Mouse (Mus musculus) midbrain, embryonic 10.5 days (tissue): ENCODE results near the gene Cysrt1. TPM values are rescaled to one million over a fixed set of nuclear protein-coding genes. Genes with fewer than 3 reads are reported as not detected.

ENCODE experiments used
- DNase-seq: peaks from one replicate; pipeline ENCODE4 v3.0.0-alpha.2; 2017; ENCODE audit warnings: low spot score
- H3K27ac ChIP-seq: fragments of 300-500 bp; sonication (generic); replicated peaks from 2 replicates; pipeline ENCODE4 v1.5.1; 2016; ENCODE audit warnings: mild to moderate bottlenecking
- H3K27me3 ChIP-seq: fragments of 300-500 bp; sonication (generic); 2 replicates; pipeline ENCODE4 v1.6.1; 2016; ENCODE audit warnings: low read depth, mild to moderate bottlenecking; ENCODE audit not compliant: poor library complexity, severe bottlenecking
- H3K36me3 ChIP-seq: fragments of 300-500 bp; sonication (generic); 2 replicates; pipeline ENCODE4 v1.6.1; 2016; ENCODE audit warnings: mild to moderate bottlenecking, moderate library complexity
- H3K4me1 ChIP-seq: fragments of 300-500 bp; sonication (generic); 2 replicates; pipeline ENCODE4 v1.6.1; 2016
- H3K4me3 ChIP-seq: fragments of 300-500 bp; sonication (generic); 2 replicates; pipeline ENCODE4 v1.5.1; 2016; ENCODE audit warnings: mild to moderate bottlenecking, moderate library complexity
- H3K9me3 ChIP-seq: fragments of 300-500 bp; sonication (generic); replicated peaks from 2 replicates; pipeline ENCODE4 v1.6.1; 2016; ENCODE audit warnings: mild to moderate bottlenecking
- WGBS: fragments of 180-500 bp; shearing (Covaris S2); methylation state at CpG from one replicate; pipeline ENCODE4 v1.1.7; 2016; 5-methylcytosine and 5-hydroxymethylcytosine counted together
- polyA plus RNA-seq: library from polyadenylated mRNA; unstranded; fragments of >200 nt; fragmentation: Nextera tagmentation; extraction: Ambion mirVana; gene quantifications from 2 replicates; pipeline ENCODE4 v1.2.1, GENCODE M21; 2016

The Cysrt1 gene
- polyA plus RNA-seq, result 0.21 and 0.22 TPM in 2 replicates

DNA sequence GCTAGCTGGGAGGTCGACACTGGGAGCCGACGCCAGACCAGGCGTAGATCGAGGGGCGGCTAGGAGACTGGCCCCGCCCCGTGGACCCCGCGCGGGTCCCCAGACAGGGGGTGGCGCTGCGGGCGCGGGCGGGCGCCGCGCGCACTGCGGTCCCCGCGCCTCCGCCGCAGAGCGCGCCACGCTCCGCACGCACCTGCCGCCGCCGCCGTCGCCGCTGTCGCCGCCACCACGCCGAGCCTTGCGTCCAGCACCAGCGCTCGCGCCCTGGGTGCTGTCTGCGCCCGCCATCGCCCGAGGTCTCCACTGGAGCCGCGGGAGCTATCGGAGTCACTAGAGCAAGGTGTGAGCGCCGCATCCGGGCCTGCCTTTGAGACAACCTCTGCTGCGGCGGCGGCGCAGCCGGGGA is at the start of gene Cysrt1, which contains the start of gene Rnf208:
TSS of gene Cysrt1 (minus strand) at position 352 of the 406 bp plus-strand sequence.
TSS of gene Rnf208 (plus strand) at position 155 of the 406 bp plus-strand sequence.
- WGBS, result under 1% methylated on average over 56 of the region's 59 CpGs
- peak; percentile 47 for DNase-seq
- Histone ChIP-seq H3K4me3 (peak within 1 kb of the TSS; percentile 67), H3K4me1 (peaks cover 33% of the 10 kb centered on the region), H3K9me3 (no peaks in the 10 kb centered on the region), H3K27me3 (peaks cover 38% of the 10 kb centered on the region), H3K27ac (peak within 1 kb of the TSS; percentile 80), H3K36me3 (peaks cover 31% of the 10 kb centered on the region)

DNA sequence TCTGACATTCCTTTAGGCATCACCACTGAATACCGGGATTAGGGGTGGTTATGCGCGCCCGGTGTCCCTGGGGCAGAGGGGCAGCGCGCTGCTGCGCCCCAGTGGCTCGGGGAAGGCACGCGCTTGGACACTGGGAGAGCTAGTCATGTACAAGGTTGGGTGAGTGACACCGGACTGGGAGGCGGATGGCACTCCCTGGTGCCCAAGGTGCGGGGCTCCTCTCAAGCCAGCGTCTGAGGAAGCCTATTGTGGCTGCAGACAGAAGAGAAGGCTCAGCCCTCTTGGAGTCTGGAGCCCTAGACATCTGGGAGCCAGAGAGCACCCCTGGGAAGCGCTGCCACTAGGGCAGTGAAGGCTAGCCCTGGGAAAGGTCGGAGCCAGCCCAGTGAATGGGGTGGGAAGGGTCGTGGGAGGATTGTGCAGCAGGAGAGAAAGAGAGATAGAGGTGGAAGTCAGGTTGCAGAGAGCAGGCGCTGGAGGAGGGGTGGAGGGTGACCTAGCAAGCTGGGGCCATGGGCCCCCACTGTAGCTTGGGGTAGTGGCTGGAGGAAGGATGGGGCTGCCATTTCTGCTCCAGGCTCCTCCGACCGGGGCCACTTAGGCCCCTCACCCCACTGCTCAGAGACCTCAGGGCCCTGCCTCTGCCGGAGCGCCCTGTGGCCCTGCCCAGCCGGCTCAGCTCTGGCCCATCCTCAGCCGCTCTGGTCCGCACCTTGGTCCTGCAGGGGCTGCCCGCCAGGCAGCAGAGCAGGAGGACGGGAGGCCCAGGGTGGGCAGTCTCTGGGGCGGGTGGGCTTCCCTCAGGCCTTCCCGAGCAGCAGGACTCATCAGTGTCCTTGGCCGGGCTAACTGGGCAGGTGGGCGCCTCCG is 49.2 kb upstream of the Cysrt1 start:
- Histone ChIP-seq H3K4me1 (peaks cover 28% of the 10 kb centered on the region), H3K4me3 (peak overlapping the region; percentile 45), H3K9me3 (no peaks in the 10 kb centered on the region), H3K27ac (no peak overlapping the region), H3K27me3 (peaks cover 100% of the 10 kb centered on the region), H3K36me3 (peaks cover 2% of the 10 kb centered on the region; the same call in 1 of the 2 replicates)
- peak; percentile 23 for DNase-seq
- 7% methylated on average over 32 of the region's 32 CpGs for WGBS

DNA sequence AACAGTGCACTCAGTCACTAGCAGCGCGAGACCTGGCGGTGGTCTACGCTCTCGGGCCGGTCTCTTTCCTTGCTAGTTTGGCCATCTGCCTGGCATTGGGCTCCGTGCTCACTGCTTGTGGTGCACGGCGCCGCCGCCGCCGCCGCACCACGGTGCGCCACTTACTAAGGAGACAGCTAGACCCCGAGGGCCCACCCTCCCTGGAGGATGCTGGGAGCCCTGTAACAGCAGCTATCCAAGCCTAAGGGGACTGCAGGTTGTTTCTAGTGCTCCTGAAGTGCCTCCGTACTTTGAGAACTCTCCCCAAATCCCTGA is 48.5 kb upstream of the Cysrt1 start:
- H3K4me3 ChIP-seq, result peak overlapping the region; percentile 24

DNA sequence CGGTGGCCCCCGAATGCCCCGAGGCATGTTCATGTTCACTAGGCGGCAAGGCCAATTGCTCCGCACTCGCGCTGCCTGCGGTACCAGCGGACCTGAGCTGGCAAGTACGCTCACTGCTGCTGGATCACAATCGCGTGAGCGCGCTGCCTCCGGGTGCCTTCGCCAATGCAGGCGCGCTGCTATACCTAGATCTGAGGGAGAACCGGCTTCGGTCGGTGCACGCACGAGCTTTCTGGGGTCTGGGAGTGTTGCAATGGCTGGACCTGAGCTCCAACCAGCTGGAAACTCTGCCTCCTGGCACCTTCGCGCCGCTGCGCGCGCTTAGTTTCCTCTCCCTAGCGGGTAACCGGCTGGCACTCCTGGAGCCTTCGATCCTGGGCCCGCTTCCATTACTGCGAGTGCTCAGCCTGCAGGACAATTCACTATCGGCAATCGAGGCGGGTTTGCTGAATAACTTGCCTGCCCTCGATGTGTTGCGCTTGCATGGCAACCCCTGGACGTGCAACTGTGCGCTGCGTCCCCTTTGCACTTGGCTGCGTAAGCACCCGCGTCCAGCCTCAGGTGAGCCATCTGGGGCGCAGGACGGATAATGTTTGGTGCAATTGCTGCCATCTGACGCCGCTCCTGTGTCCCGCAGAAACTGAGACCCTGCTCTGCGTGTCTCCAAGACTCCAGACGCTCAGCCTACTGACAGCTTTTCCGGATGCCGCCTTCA is 48.0 kb upstream of the Cysrt1 start:
- H3K9me3 ChIP-seq, result no peaks in the 10 kb centered on the region
- peaks cover 14% of the 10 kb centered on the region for H3K36me3 ChIP-seq
- peaks cover 91% of the 10 kb centered on the region for H3K27me3 ChIP-seq
- DNase-seq, result peak; percentile 26
- peaks cover 28% of the 10 kb centered on the region for H3K4me1 ChIP-seq
- no peak overlapping the region for H3K27ac ChIP-seq
- 2% methylated on average over 54 of the region's 54 CpGs for WGBS
- peak overlapping the region; percentile 24 for H3K4me3 ChIP-seq

More for the DNA sequence above, 48.5 kb upstream of the Cysrt1 start:
- Histone ChIP-seq H3K27ac (no peak overlapping the region), H3K4me1 (peaks cover 28% of the 10 kb centered on the region), H3K27me3 (peaks cover 96% of the 10 kb centered on the region), H3K36me3 (peaks cover 8% of the 10 kb centered on the region), H3K9me3 (no peaks in the 10 kb centered on the region)
- DNase-seq, result peak; percentile 30
- WGBS, result 1% methylated on average over 18 of the region's 18 CpGs

DNA sequence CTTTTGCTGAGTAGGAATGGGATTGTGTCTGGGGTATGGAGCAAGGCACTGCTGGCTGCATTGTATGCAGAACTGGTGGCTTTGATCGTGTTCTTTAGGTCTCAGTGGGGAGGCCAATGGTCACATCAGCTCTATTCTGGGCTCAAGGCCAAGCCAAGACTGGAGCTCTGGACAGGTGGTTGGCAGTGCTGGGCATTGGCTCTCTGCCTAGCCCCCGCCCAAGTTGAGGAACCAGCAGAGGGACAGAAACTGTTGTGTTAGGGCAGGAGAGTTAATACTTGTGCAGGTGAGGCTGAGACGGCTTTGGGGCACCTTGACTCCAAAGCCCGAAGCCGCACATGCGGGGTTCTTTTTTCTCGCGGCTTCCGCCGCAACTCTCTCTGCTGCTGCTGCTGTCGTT is 47.4 kb upstream of the Cysrt1 start, which contains the start of gene Lrrc26:
TSS of gene Lrrc26 (plus strand) at position 265 of the 400 bp plus-strand sequence.
- Histone ChIP-seq H3K4me1 (peaks cover 28% of the 10 kb centered on the region), H3K9me3 (no peaks in the 10 kb centered on the region), H3K36me3 (peaks cover 20% of the 10 kb centered on the region), H3K27me3 (peaks cover 85% of the 10 kb centered on the region), H3K27ac (no peak within 1 kb of the TSS), H3K4me3 (peak within 1 kb of the TSS; percentile 24)
- DNase-seq, result no peak
- WGBS, result 8% methylated on average over 11 of the region's 11 CpGs

DNA sequence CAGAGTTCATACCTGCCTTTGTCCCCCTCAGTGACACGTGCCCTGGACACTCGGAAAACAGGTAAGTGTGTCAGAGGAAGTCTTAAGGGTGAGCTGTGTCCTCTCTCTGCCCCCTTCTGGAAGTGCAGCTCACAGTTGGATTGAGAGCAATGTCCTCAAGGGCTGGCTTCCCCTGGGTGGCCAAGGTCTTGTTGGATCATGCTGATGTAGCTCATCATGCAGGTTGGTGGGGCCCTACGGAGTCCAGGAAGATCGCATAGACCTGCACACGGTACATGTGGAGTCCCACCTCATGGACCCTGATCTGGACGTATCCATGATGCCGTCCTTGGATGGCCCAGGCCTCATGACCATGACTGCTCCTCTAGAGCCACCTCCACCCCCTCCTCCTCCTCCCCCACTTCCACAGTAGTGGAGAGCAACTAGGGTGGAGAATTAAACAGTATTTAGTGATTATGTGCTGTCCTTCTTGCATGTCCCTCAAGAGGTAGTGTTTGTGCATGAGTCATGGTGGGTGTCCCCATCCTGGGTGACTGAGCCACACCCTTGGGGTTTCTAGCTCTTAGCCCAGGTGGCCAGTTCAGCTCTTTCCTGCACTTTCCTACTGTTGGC is 46.6 kb upstream of the Cysrt1 start:
- no peak overlapping the region for H3K4me3 ChIP-seq
- no peaks in the 10 kb centered on the region for H3K9me3 ChIP-seq

DNA sequence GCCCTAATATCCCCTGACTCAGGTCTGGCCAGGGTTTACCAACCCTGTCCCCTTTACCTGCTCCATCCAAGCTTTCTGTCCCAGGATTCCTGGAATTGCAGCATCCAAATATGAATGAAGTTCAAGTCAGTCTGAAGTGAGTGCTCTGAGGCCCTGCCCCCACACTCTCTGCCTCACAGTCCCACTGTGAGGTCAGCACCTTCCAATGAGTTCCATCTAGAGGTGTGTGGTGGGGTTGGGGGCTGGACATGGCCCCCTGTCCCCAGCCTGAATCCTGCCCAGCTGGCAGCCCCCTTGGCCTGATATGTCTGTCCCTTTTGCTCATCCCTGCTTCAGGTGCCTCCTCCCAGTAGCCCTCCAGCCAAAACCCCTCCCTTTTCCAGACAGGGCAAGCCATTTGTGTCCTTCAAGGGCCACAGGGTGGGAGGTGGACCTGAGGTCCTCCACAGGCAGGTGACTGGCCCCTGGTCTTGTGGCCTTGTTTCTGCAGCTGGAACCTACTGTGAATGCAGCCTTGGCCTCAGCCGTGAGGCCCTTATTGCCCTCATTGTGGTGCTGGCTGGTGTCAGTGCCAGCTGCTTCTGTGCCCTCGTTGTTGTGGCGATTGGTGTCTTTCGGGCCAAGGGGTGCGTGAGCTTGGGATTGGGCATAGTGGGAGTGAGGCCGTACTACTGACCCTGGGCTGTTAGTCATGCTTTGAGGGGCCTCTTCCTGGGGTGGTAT is 45.8 kb upstream of the Cysrt1 start, which contains the start of gene Tmem210:
TSS of gene Tmem210 (plus strand) at position 219 of the 723 bp plus-strand sequence.
- H3K36me3 ChIP-seq, result peaks cover 35% of the 10 kb centered on the region
- DNase-seq, result no peak
- no peak within 1 kb of the TSS for H3K27ac ChIP-seq
- H3K4me1 ChIP-seq, result peaks cover 28% of the 10 kb centered on the region
- H3K9me3 ChIP-seq, result no peaks in the 10 kb centered on the region
- 0 out of 2 replicates have a peak within 1 kb of the TSS, but pooled peaks have one; percentile 7 for H3K4me3 ChIP-seq
- WGBS, result 84% methylated on average over 6 of the region's 6 CpGs
- peaks cover 69% of the 10 kb centered on the region for H3K27me3 ChIP-seq

More for the DNA sequence above, 46.6 kb upstream of the Cysrt1 start:
- WGBS, result 82% methylated on average over 7 of the region's 7 CpGs
- peaks cover 77% of the 10 kb centered on the region for H3K27me3 ChIP-seq
- H3K27ac ChIP-seq, result no peak overlapping the region
- peaks cover 28% of the 10 kb centered on the region for H3K4me1 ChIP-seq
- H3K36me3 ChIP-seq, result peaks cover 28% of the 10 kb centered on the region
- no peak for DNase-seq

DNA sequence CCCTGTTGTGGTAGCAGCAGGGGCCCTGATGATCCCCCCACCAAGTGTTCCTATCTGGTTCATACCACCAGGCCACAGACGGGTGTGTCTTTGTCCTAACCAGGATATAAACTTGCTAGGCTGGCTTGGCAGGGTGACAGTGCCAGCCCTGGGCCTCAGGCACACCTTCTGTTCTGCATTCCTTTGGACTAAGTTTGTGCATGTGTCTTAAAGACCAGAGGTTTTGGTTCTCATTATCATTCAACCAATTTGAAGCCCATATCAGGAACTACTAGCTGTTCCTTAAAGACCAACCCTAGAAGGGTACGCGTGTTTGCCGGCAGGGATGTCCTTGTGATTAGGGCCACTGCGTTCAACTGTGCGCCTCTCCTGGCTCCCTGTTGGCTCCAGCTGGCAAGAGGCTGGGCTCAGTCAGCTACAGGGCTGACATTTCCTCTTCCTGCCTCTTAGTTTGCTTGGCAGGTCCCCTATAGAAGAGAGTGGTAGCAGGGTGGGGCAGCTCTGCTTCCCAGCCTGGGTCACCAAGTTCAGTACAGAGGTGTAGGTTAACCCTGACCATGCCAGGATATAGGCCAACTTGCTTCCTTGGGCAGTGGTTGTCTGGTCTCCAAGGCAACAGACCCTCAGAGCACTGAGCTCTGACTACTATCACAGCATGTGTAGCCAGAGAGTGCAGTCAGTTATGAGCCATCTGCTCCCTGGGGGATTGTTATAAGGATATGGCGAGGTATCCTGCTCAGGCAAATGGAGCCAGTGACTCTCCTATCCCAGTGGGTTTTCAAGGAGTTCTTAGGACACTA is 44.8 kb upstream of the Cysrt1 start:
- DNase-seq, result no peak
- no peaks in the 10 kb centered on the region for H3K9me3 ChIP-seq
- WGBS, result 63% methylated on average over 7 of the region's 7 CpGs
- H3K27me3 ChIP-seq, result peaks cover 59% of the 10 kb centered on the region
- H3K4me3 ChIP-seq, result no peak overlapping the region
- no peak overlapping the region for H3K27ac ChIP-seq
- H3K36me3 ChIP-seq, result peaks cover 46% of the 10 kb centered on the region
- peaks cover 22% of the 10 kb centered on the region for H3K4me1 ChIP-seq

DNA sequence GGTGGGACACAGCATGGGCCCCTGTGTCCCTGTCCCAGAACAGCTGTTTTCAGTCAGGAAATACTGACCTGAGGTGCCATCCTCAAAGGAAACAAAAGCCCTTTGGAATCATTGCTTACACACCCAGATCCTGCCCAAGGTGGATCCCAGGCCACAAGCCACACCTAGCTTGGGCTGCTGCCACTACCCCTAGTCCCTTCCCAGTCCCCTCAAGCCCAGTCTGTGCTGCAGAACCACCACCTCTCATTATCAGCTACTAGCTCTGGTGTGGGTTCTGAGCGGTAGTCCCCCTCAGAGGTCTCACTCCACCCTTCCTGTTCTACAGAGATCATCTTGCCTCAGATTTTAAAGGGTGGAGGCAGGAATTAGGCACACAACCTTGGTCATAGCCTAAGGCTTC is 44.1 kb upstream of the Cysrt1 start:
- WGBS, result 97% methylated on average over 1 of the region's 1 CpGs
- H3K27me3 ChIP-seq, result peaks cover 52% of the 10 kb centered on the region
- DNase-seq, result no peak
- H3K27ac ChIP-seq, result no peak overlapping the region
- no peaks in the 10 kb centered on the region for H3K9me3 ChIP-seq
- H3K4me1 ChIP-seq, result peaks cover 14% of the 10 kb centered on the region
- H3K36me3 ChIP-seq, result peaks cover 53% of the 10 kb centered on the region
- no peak overlapping the region for H3K4me3 ChIP-seq

DNA sequence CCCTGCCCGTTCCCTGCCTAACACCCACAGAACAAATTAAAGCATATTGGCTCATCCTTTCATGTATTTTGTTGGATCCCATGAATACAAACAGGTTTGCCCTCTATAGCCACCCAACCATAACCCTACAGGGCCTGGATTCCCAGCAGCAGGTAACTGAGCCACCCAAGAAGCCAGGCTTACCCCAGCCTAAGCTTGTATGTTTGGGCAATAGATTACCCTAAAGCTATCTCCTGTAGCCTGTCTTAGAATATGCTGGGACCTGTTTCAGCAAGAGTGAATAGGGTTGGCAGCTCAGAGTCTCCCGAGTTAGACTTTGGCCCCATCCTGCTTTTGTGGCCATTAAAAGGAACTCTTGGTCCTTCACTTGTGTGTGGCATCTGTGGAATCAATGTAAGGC is 43.3 kb upstream of the Cysrt1 start:
- Histone ChIP-seq H3K9me3 (no peaks in the 10 kb centered on the region), H3K4me3 (no peak overlapping the region), H3K4me1 (peaks cover 7% of the 10 kb centered on the region; the same call in 1 of the 2 replicates), H3K36me3 (peaks cover 61% of the 10 kb centered on the region), H3K27ac (no peak overlapping the region), H3K27me3 (peaks cover 44% of the 10 kb centered on the region)
- WGBS, result 91% methylated on average over 2 of the region's 2 CpGs
- no peak for DNase-seq
